Mouse (Mus musculus): ENCODE results near the gene Fam19a1. TPM values are rescaled to one million over a fixed set of nuclear protein-coding genes. Genes with fewer than 3 reads are reported as not detected.

Gene Fam19a1
- polyA plus RNA-seq, 1 experiment = not detected

DNA sequence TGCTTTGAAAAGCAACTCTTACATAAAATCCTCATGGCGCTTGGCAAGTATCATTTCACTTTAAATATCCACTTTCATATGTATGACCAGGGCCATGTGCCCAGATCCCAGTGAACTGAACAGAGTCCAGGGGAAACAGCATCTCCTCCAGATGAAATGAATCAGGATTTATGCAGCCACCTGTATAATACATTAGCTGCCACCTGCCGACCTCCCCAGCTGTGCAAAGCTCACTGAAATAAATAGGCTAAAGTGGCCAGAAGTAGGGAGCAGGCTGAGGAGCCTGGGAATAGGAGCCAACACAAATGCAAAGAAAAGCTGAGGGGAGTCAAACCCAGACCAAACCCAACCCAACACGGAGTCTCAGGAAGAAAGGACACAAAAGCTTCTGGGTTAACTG lies 324.9 kb downstream of the Fam19a1 start:
- no peaks in the 10 kb centered on the region for H3K4me1 ChIP-seq (ENCODE audit: control insufficient read depth, insufficient read depth, low read length)
- 70% methylated on average over 3 of the region's 3 CpGs for WGBS
- no peak overlapping the region for H3K27ac ChIP-seq (ENCODE audit: insufficient read depth, low read depth, low read length)
- TF ChIP-seq CTCF (IDR thresholded peaks at IDR 0.05; ENCODE audit: insufficient read depth, low read depth, low read length) = no peak
- TF ChIP-seq POLR2A (IDR thresholded peaks at IDR 0.05; ENCODE audit: insufficient read depth, low read depth, low read length) = no peak
- H3K4me3 ChIP-seq (ENCODE audit: insufficient read depth, low read depth, low read length) = no peak overlapping the region

DNA sequence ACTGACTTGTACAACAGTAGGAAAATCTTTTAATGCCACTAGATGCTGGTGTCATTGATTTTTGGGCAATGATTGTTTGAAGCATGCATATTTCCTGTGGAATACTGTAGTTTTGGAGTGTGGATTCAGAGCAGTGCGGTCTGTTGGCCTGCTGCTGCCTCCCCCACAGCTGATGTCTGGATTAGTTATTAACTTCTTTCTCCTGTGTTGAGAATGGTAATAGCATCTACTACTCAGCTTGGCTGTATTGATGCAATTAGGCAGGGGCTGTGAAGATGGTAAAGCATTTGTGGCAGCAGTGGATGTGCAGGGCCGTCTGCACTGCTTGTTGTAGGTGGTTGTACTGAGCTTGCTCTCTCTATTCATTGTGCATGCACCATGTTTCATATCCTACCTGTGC lies 326.5 kb downstream of the Fam19a1 start:
- 95% methylated on average over 2 of the region's 2 CpGs for WGBS
- TF ChIP-seq POLR2A (IDR thresholded peaks at IDR 0.05; ENCODE audit: insufficient read depth, low read depth, low read length) (no peak), CTCF (IDR thresholded peaks at IDR 0.05; ENCODE audit: insufficient read depth, low read depth, low read length) (no peak)

DNA sequence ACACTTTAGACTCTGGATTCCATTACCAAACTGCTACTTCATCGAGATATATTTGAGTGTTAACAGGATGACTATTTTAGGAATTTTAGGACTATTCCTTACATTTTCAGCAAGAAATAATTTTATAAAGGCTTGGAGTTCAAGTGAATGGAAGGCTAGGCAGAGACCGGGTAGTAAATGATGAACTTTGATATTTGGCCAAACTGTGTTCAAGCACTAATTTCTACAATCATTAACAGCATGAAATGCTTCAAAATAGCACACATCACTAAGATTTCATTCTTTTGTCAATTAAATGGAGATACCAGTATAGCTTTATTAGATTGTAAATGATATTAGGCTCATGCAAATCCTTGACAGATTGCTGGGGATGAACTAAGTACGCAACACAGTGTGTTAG lies 329.0 kb downstream of the Fam19a1 start:
- H3K27ac ChIP-seq (ENCODE audit: insufficient read depth, low read depth, low read length) = no peak overlapping the region
- 93% methylated on average over 3 of the region's 3 CpGs for WGBS
- no peak overlapping the region for H3K4me3 ChIP-seq (ENCODE audit: insufficient read depth, low read depth, low read length)
- H3K4me1 ChIP-seq (ENCODE audit: control insufficient read depth, insufficient read depth, low read length) = no peaks in the 10 kb centered on the region
- TF ChIP-seq CTCF (IDR thresholded peaks at IDR 0.05; ENCODE audit: insufficient read depth, low read depth, low read length) (no peak), POLR2A (IDR thresholded peaks at IDR 0.05; ENCODE audit: insufficient read depth, low read depth, low read length) (no peak)

More for the DNA sequence above, 326.5 kb downstream of the Fam19a1 start:
- Histone ChIP-seq H3K4me3 (ENCODE audit: insufficient read depth, low read depth, low read length) (no peak overlapping the region), H3K4me1 (ENCODE audit: control insufficient read depth, insufficient read depth, low read length) (no peaks in the 10 kb centered on the region), H3K27ac (ENCODE audit: insufficient read depth, low read depth, low read length) (no peak overlapping the region)

DNA sequence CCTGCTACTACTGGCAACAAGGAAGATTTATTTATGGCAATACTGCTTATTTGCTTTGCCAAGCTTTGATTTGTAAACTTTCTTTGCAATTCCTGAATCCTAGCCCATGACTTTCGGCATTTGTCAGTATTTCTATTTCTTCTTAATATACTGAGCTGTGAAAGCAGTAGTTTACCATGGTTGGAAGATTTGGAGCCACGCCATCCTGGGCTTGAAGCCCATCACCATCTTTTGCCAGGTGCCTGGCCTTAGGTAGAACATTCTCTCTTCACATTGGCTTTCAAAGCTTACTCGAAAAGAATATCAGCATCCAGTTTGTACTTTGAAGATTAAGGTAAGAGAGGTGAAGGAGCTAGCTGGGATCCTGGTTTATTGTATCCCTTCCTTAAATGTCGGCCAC lies 334.5 kb downstream of the Fam19a1 start:
- no peaks in the 10 kb centered on the region for H3K4me1 ChIP-seq (ENCODE audit: control insufficient read depth, insufficient read depth, low read length)
- H3K4me3 ChIP-seq (ENCODE audit: insufficient read depth, low read depth, low read length) = no peak overlapping the region
- no peak overlapping the region for H3K27ac ChIP-seq (ENCODE audit: insufficient read depth, low read depth, low read length)
- 80% methylated on average over 4 of the region's 4 CpGs for WGBS
- TF ChIP-seq POLR2A (IDR thresholded peaks at IDR 0.05; ENCODE audit: insufficient read depth, low read depth, low read length) = no peak
- no peak for TF ChIP-seq CTCF (IDR thresholded peaks at IDR 0.05; ENCODE audit: insufficient read depth, low read depth, low read length)

DNA sequence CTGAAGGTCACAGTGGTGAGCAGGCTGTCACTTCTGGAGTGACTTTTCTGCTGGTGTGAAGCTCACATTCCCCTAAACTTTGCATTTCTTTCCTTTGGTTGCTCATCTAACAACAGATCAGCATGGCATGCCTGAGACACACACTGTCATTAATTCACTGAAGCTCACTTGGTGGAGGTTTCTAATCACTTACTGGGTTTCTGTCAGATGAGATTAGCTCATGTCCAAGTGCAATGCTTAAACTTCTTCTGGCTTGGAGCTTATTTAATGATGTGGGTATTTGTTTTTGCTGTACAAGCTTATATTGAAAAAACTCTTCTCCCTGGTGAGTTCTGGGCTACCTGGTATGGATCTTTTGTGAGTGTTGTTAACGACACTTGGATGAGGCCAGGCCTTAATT lies 343.3 kb downstream of the Fam19a1 start:
- 94% methylated on average over 1 of the region's 1 CpGs for WGBS
- no peak overlapping the region for H3K27ac ChIP-seq (ENCODE audit: insufficient read depth, low read depth, low read length)
- H3K4me1 ChIP-seq (ENCODE audit: control insufficient read depth, insufficient read depth, low read length) = no peaks in the 10 kb centered on the region
- no peak for TF ChIP-seq POLR2A (IDR thresholded peaks at IDR 0.05; ENCODE audit: insufficient read depth, low read depth, low read length)
- TF ChIP-seq CTCF (IDR thresholded peaks at IDR 0.05; ENCODE audit: insufficient read depth, low read depth, low read length) = no peak
- H3K4me3 ChIP-seq (ENCODE audit: insufficient read depth, low read depth, low read length) = no peak overlapping the region

DNA sequence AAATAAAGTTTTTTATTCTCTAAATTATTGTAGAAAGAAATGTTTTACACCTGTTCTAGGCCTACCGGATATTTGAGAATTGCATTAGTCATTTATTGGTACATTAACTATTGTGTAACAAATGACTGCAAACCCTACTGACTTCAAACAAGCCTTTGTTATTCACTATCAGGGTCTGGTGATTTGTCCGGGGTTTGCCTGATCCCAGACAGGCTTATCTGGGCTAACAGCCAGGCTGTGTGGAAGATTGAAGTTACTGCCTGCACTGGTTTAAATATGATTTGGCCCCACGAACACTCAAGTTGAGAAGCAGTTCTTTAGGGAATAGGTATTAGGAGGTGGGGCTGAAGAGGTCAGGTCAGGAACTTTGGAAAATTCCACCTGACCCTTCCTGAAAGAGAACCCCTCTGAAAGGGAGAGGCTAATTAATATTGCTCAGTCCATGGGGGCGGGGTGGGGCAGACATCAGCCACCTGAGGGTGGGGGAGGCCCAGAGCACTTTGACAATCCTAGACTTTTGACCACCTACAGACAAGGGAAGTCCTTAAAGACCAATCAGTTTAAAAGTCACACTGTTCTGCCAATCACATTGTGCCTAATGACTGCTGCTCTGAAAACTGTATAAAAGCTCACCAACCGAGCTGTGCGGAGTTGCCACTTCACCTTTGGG lies 344.8 kb downstream of the Fam19a1 start:
- Histone ChIP-seq H3K4me1 (ENCODE audit: control insufficient read depth, insufficient read depth, low read length) (no peaks in the 10 kb centered on the region), H3K4me3 (ENCODE audit: insufficient read depth, low read depth, low read length) (no peak overlapping the region), H3K27ac (ENCODE audit: insufficient read depth, low read depth, low read length) (no peak overlapping the region)
- TF ChIP-seq POLR2A (IDR thresholded peaks at IDR 0.05; ENCODE audit: insufficient read depth, low read depth, low read length) (no peak), CTCF (IDR thresholded peaks at IDR 0.05; ENCODE audit: insufficient read depth, low read depth, low read length) (no peak)
- 75% methylated on average over 6 of the region's 6 CpGs for WGBS

DNA sequence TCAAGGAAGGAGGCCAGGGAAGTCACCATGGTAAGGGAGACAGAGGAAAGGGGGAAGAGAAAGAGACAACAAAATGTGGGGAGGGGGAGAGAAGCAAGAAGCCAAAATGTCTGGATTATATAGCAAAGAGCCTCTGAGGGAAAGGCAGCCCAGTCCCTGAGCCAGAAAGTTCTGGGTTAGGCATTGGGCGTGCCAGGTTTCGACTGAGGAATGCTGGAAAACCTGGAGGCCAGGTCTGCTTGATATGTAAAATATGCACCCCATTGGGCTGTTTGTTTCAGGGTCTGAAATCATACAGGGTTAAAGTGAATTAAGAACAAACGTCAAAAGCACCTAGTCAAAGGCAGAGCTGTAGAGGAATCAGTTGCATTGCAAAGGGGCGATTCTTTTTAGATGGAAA lies 346.1 kb downstream of the Fam19a1 start:
- Histone ChIP-seq H3K4me3 (ENCODE audit: insufficient read depth, low read depth, low read length) (no peak overlapping the region), H3K27ac (ENCODE audit: insufficient read depth, low read depth, low read length) (no peak overlapping the region), H3K4me1 (ENCODE audit: control insufficient read depth, insufficient read depth, low read length) (no peaks in the 10 kb centered on the region)
- TF ChIP-seq POLR2A (IDR thresholded peaks at IDR 0.05; ENCODE audit: insufficient read depth, low read depth, low read length) = no peak
- TF ChIP-seq CTCF (IDR thresholded peaks at IDR 0.05; ENCODE audit: insufficient read depth, low read depth, low read length) = no peak
- 87% methylated on average over 4 of the region's 4 CpGs for WGBS

DNA sequence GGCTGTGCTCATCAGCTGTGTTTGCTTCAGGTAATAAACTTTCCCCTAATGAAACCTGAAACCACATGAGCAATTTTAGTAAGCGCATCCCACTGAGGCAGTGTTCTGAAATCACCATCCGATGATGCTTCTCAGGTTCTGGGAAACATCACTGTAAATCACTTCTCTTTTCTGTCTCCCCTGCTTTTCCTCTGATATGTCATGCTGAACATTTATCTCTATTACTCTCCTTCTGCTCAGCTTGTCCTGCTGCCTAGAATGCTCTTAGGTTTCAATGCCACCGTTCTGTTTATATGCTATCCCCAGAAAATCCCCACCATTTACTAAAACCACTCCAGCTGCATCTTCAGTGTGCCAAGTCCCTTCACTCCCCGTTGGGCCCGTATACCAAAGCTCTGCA lies 386.5 kb downstream of the Fam19a1 start:
- Histone ChIP-seq H3K4me1 (ENCODE audit: control insufficient read depth, insufficient read depth, low read length) (no peaks in the 10 kb centered on the region), H3K27ac (ENCODE audit: insufficient read depth, low read depth, low read length) (no peak overlapping the region)
- TF ChIP-seq CTCF (IDR thresholded peaks at IDR 0.05; ENCODE audit: insufficient read depth, low read depth, low read length) = no peak
- TF ChIP-seq POLR2A (IDR thresholded peaks at IDR 0.05; ENCODE audit: insufficient read depth, low read depth, low read length) = no peak

DNA sequence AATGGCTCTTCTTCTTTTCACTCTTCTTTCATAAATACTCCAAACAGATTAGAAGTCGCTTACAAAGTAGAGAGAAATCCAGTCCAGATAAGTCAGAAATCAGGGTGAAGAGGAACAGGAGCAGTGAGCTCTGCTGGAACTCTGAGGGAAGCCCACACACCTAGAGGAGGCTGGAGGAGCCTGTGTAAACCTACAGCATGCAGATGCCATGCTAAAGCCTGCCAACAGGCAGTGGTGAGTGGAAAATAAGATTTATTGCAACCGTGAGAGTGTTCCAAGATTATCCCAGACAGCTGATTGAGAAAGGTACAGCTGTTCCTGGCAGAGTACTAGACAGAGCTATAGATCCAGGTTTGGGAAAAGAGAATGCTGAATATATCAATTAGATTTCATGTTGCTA lies 428.6 kb downstream of the Fam19a1 start:
- H3K27ac ChIP-seq (ENCODE audit: insufficient read depth, low read depth, low read length) = no peak overlapping the region
- WGBS = 83% methylated on average over 2 of the region's 2 CpGs
- no peak overlapping the region for H3K4me3 ChIP-seq (ENCODE audit: insufficient read depth, low read depth, low read length)
- no peak for TF ChIP-seq CTCF (IDR thresholded peaks at IDR 0.05; ENCODE audit: insufficient read depth, low read depth, low read length)
- TF ChIP-seq POLR2A (IDR thresholded peaks at IDR 0.05; ENCODE audit: insufficient read depth, low read depth, low read length) = no peak
- H3K4me1 ChIP-seq (ENCODE audit: control insufficient read depth, insufficient read depth, low read length) = no peaks in the 10 kb centered on the region

More for the DNA sequence above, 386.5 kb downstream of the Fam19a1 start:
- 63% methylated on average over 5 of the region's 5 CpGs for WGBS
- H3K4me3 ChIP-seq (ENCODE audit: insufficient read depth, low read depth, low read length) = no peak overlapping the region

All from olfactory bulb, adult 2 months (tissue).